Mouse (Mus musculus) Patski (cell line): Measurements from ENCODE around the gene Gabra6. TPM values are rescaled to one million over a fixed set of nuclear protein-coding genes. Genes with fewer than 3 reads are reported as not detected.

Source experiments
- ATAC-seq: fragments of 100-300 bp; one replicate; pipeline ENCODE4 v1.8.0; 2021
- CTCF ChIA-PET: fragments of 350-600 bp; sonication (Branson Sonifier 250); formaldehyde crosslinking; loops from one replicate; lab custom pipeline; 2022; ENCODE audit warnings: inconsistent platforms; lab: Charles Lee
- POLR2A ChIA-PET: fragments of 350-600 bp; sonication (Branson Sonifier 250); formaldehyde crosslinking; loops from one replicate; lab custom pipeline; 2022; ENCODE audit warnings: antibody characterized with exemption, inconsistent platforms; lab: Charles Lee
- DNase-seq: peaks from one replicate; pipeline ENCODE4 v3.0.0-alpha.2; 2011; ENCODE audit warnings: low read depth, low spot score
- H3K27me3 ChIP-seq: fragments of 371-371 bp; one replicate; pipeline ENCODE4 v1.5.1; 2021
- CTCF ChIP-seq: fragments of 100-300 bp; IDR thresholded peaks from one replicate; pipeline ENCODE4 v1.5.1; 2021
- in situ Hi-C: fragments of 300-500 bp; cut with MboI; formaldehyde crosslinking; loops from 3 replicates; pipeline ENCODE4 v1.11.1; 2018; ENCODE audit warnings: low pct_unique_long_range_greater_than_20kb, mixed read lengths
- polyA plus RNA-seq: library from polyadenylated mRNA; unstranded; gene quantifications from one replicate; pipeline ENCODE4 v1.2.3, GENCODE M21; 2021

Gene Gabra6
- polyA plus RNA-seq, 1 experiment from 2014 or later, result not detected

- TF ChIP-seq CTCF, result no peak
- no peak for ATAC-seq
- POLR2A ChIA-PET, result no interaction called here
- in situ Hi-C loops, result no loop called here
- no peak for DNase-seq
- H3K27me3 ChIP-seq, result no peaks in the 10 kb centered on the region
- CTCF ChIA-PET, result no interaction called here
Measured at GRCm38 (mm10) chr11:42258978-42259377, 61.9 kb downstream of the Gabra6 start.

Other genes starting within 250 kb of the Gabra6 start
- not detected for gene Gabra1, start 138.1 kb downstream of the Gabra6 start, polyA plus RNA-seq
- gene Gabrb2, start 98.7 kb upstream of the Gabra6 start, polyA plus RNA-seq, result not detected